Mouse (Mus musculus): ENCODE results near the gene Efcab6. TPM values are rescaled to one million over a fixed set of nuclear protein-coding genes. Genes with fewer than 3 reads are reported as not detected.

Gene Efcab6
- total RNA-seq (2012; rRNA removed): not detected in 2 replicates
- polyA plus RNA-seq (2012; ENCODE audit: insufficient read depth in 1 of 2, insufficient read length in 2 of 2, low read depth in 1 of 2, low replicate concordance in 2 of 2, missing spikeins in 1 of 2): not detected

DNA sequence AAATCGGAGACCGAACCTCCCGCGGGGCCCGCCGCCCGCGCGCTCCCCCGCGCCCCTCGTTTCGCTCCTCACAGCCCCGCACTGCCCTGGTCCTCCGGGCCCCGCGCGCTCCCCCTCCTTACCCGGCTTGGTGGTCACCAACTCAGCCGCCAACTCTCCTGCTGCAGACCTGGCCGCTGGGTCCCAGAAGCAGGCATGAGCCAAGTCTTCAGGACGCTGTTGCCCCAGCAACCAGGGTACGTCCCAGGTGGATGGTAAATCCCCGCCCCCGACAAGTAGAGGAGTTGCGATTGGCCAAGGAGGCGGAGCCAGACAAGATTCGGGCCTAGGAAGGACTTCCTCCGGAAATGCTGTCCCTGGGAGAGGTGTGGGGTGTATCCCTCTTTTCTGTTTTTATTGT, at the start of gene Efcab6:
TSS of gene Efcab6 (minus strand) at position 240 of the 400 bp plus-strand sequence.
- Histone ChIP-seq H3K9me3 (replicated peaks; ENCODE audit: insufficient read depth, low read length) (no peaks in the 10 kb centered on the region), H3K79me2 (ENCODE audit: control insufficient read depth, insufficient read depth, low read length, poor library complexity) (no peaks in the 10 kb centered on the region), H3K27ac (ENCODE audit: control insufficient read depth, low read depth, low read length) (no peak within 1 kb of the TSS), H3K4me1 (ENCODE audit: control insufficient read depth in 1 of 2, insufficient read depth in 2 of 2, low read length in 2 of 2) (no peaks in the 10 kb centered on the region), H3K9ac (ENCODE audit: control insufficient read depth, low read depth, low read length, poor library complexity, severe bottlenecking) (no peak within 1 kb of the TSS), H3K4me3 (ENCODE audit: control insufficient read depth in 1 of 2, insufficient read depth in 1 of 2, low read depth in 2 of 2, low read length in 2 of 2) (no peak within 1 kb of the TSS), H3K27me3 (ENCODE audit: control insufficient read depth in 1 of 2, insufficient read depth in 2 of 2, low read length in 2 of 2) (no peaks in the 10 kb centered on the region), H3K36me3 (ENCODE audit: control insufficient read depth in 1 of 2, insufficient read depth in 2 of 2, low read length in 2 of 2) (no peaks in the 10 kb centered on the region)
- TF ChIP-seq CHD2 (IDR thresholded peaks at IDR 0.05; ENCODE audit: low read length) (no peak), MYB (IDR thresholded peaks at IDR 0.05; ENCODE audit: low read depth, low read length) (no peak), TAL1 (IDR thresholded peaks at IDR 0.05; ENCODE audit: low read length) (no peak), TCF12 (IDR thresholded peaks at IDR 0.05; ENCODE audit: low read depth, low read length) (no peak), JUND (IDR thresholded peaks at IDR 0.05; ENCODE audit: low read depth, low read length) (no peak), UBTF (IDR thresholded peaks at IDR 0.05; ENCODE audit: borderline replicate concordance, insufficient read depth, low read depth, low read length) (no peak), E2F4 (IDR thresholded peaks at IDR 0.05; ENCODE audit: borderline replicate concordance, low read depth, low read length) (no peak)
- no peak for DNase-seq (ENCODE audit: low read depth, low spot score)

DNA sequence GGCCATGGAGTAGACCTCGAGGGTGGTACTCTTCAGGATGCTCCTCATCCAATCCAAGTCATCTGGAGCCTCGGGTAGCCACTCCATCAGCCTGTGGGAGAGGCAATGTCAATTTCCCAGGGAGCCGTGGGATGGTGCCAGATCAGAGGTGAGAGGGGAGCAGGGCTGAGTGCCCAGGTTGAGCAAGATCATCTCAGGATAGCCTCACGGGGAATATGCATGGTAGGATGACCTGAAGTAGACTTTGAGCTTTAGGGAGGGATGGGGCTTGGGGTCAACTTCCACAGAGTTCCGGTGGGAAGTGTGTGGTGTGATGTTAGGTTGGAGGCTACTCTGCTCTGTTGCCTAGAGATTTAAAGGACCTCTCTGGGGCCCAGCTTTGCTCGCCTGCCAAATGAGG, 48.7 kb upstream of the Efcab6 start:
- Histone ChIP-seq H3K27ac (ENCODE audit: control insufficient read depth, low read depth, low read length) (no peak overlapping the region), H3K79me2 (ENCODE audit: control insufficient read depth, insufficient read depth, low read length, poor library complexity) (no peaks in the 10 kb centered on the region), H3K9me3 (replicated peaks; ENCODE audit: insufficient read depth, low read length) (no peaks in the 10 kb centered on the region), H3K4me3 (ENCODE audit: control insufficient read depth in 1 of 2, insufficient read depth in 1 of 2, low read depth in 2 of 2, low read length in 2 of 2) (no peak overlapping the region), H3K9ac (ENCODE audit: control insufficient read depth, low read depth, low read length, poor library complexity, severe bottlenecking) (no peak overlapping the region), H3K36me3 (ENCODE audit: control insufficient read depth in 1 of 2, insufficient read depth in 2 of 2, low read length in 2 of 2) (no peaks in the 10 kb centered on the region), H3K27me3 (ENCODE audit: control insufficient read depth in 1 of 2, insufficient read depth in 2 of 2, low read length in 2 of 2) (no peaks in the 10 kb centered on the region), H3K4me1 (ENCODE audit: control insufficient read depth in 1 of 2, insufficient read depth in 2 of 2, low read length in 2 of 2) (no peaks in the 10 kb centered on the region)
- no peak for DNase-seq (ENCODE audit: low read depth, low spot score)
- TF ChIP-seq KAT2A (conservative IDR thresholded peaks at IDR 0.05; ENCODE audit: low read depth, low read length): no peak
- TF ChIP-seq JUND (IDR thresholded peaks at IDR 0.05; ENCODE audit: low read depth, low read length): no peak
- no peak for TF ChIP-seq ZKSCAN1 (IDR thresholded peaks at IDR 0.05; ENCODE audit: low read depth, low read length)
- no peak for TF ChIP-seq RAD21 (IDR thresholded peaks at IDR 0.05; ENCODE audit: low read depth, low read length)
- TF ChIP-seq CHD1 (IDR thresholded peaks at IDR 0.05; ENCODE audit: low read depth, low read length): no peak
- TF ChIP-seq MYB (IDR thresholded peaks at IDR 0.05; ENCODE audit: low read depth, low read length): no peak
- no peak for TF ChIP-seq MXI1 (IDR thresholded peaks at IDR 0.05; ENCODE audit: low read depth, low read length)
- no peak for TF ChIP-seq SIN3A (IDR thresholded peaks at IDR 0.05; ENCODE audit: low read length)
- TF ChIP-seq MEF2A (IDR thresholded peaks at IDR 0.05; ENCODE audit: extremely low read depth, insufficient replicate concordance, low read depth, low read length, poor library complexity, severe bottlenecking): no peak
- TF ChIP-seq MAFK (IDR thresholded peaks at IDR 0.05; ENCODE audit: borderline replicate concordance, low read depth, low read length): no peak
- no peak for TF ChIP-seq ETS1 (IDR thresholded peaks at IDR 0.05; ENCODE audit: low read depth, low read length)
